Mouse (Mus musculus) gastrocnemius, postnatal 14 days (tissue): Measurements from ENCODE around the gene Lmo3. TPM values are rescaled to one million over a fixed set of nuclear protein-coding genes. Genes with fewer than 3 reads are reported as not detected.

ENCODE experiments used
- DNase-seq: peaks from one replicate; pipeline ENCODE4 v3.0.0; 2021; ENCODE audit warnings: mixed read lengths
- intact Hi-C: fragments of 180-260 bp; cut with DNase I; formaldehyde crosslinking; loops from one replicate; pipeline ENCODE4 v1.15.1; 2025; ENCODE audit warnings: low total_unique reads
- long read RNA-seq, 2 experiments: library from polyadenylated mRNA; stranded (forward); transcript quantifications; one replicate each; pipeline ENCODE4 v2.0.0; 2021
- total RNA-seq, 2 experiments: library from RNA; stranded (reverse); gene quantifications; 2 replicates each; pipeline ENCODE4 v1.2.3; 2021

Gene Lmo3
- not detected for total RNA-seq
- long read RNA-seq, experiment 1: 0 reads
- long read RNA-seq, experiment 2: 0 reads

DNA sequence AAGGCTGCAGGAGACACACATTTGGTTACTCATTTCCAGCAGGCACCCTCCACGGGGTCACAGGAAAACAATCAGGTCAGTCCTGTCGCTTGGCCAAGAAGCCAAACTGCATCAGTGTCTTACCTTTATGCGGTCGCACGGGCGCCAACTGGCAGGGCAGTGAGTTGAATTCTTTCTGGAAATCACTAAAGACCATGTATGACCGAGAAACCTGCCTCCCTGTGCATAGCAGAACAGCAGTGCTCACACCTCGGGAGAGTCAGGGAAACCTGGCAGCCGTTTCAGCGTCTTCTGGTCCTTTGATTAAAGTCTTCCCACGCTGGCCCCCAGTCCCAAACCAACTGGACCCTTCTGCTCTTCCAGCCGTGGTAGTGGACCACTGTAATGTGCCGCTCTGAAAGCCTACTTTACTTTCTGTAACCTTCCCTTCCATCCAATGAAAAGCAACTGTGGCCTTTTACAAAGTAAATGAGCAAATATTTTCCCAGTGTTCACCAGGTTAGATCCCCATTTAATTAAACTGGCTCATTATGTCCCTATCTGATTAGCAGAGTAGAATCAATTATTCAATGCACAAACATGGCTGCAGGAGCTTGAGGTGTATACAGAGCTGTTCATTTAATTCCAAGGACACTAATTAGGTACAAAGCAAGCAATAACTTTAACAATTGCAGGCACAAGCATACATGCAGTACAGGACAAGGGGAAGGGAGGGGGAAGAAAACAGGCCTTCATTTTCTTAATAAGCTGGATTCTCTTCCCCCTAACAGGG lies at the start of gene Lmo3:
Gene Lmo3, minus strand, starts transcription at position 235 of the 772 bp plus-strand sequence.
- DNase-seq: no peak
- intact Hi-C loops: no loop called here

GRCm38 (mm10) chr6:138620786-138621185 lies 39.0 kb upstream of the Lmo3 start:
- DNase-seq: no peak
- intact Hi-C loops: no loop called here

GRCm38 (mm10) chr6:138618396-138618795 lies 36.6 kb upstream of the Lmo3 start:
- no peak for DNase-seq
- intact Hi-C loops: no loop called here

- intact Hi-C loops: no loop called here
- DNase-seq: no peak
Observed at GRCm38 (mm10) chr6:138597016-138597415, 15.2 kb upstream of the Lmo3 start.

- DNase-seq: no peak
- intact Hi-C loops: no loop called here
Observed at GRCm38 (mm10) chr6:138595991-138596698, 14.4 kb upstream of the Lmo3 start.

DNA sequence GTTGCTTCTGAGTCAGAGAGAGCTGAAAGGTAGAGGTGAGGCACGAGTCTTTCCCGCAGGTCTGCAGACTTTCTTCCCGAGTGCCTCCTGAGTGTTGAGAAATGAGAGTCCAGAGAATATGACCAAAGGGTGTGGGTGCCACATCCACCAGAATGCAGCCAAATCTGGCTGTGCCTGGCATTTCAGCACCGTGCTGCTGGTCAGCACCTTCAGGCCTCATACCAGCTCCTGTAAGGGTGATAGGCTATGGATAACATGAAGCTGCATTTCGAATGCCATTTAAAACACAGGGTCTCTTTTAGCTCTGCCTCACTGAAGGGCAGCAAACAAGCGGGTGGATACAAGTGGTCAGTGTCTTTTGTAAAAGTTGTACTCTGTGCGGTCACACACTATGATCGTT lies 1.5 kb upstream of the Lmo3 start:
- intact Hi-C loops: no loop called here
- DNase-seq: no peak

- no peak for DNase-seq
Observed at GRCm38 (mm10) chr6:138582506-138583000, 785 bp upstream of the Lmo3 start.

GRCm38 (mm10) chr6:138580491-138581076 lies 1.2 kb downstream of the Lmo3 start:
- no peak for DNase-seq
- intact Hi-C loops: no loop called here

More at GRCm38 (mm10) chr6:138582506-138583000, 785 bp upstream of the Lmo3 start:
- intact Hi-C loops: no loop called here

- intact Hi-C loops: no loop called here
- DNase-seq: no peak
Observed at GRCm38 (mm10) chr6:138563416-138563815, 18.4 kb downstream of the Lmo3 start.

DNA sequence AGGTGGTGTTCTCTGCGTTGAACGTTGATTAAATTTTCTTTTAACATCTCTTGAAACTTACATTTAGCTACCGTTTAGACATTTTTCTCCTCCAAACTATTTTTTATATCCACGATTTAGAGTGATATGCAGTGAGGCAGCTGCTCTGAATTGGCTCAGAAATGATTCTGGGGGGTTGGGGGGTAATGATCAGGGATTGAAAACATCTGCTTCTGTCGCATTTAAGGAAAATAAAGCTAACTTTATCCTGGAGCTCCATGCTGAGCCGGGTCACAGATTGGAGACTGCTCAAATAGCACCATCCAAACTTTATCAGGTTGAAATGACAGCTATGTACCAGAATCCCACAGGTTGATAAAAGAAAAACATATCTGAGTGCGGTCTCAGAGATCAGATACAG lies 29.6 kb downstream of the Lmo3 start:
- no peak for DNase-seq
- intact Hi-C loops: no loop called here

GRCm38 (mm10) chr6:138534879-138535278 lies 46.9 kb downstream of the Lmo3 start:
- intact Hi-C loops: no loop called here
- no peak for DNase-seq

- intact Hi-C loops: no loop called here
- no peak for DNase-seq
Observed at GRCm38 (mm10) chr6:138506642-138507041, 75.1 kb downstream of the Lmo3 start.

GRCm38 (mm10) chr6:138503946-138504345 lies 77.8 kb downstream of the Lmo3 start:
- intact Hi-C loops: no loop called here
- no peak for DNase-seq

GRCm38 (mm10) chr6:138482834-138483233 lies 98.9 kb downstream of the Lmo3 start:
- intact Hi-C loops: no loop called here
- DNase-seq: no peak

DNA sequence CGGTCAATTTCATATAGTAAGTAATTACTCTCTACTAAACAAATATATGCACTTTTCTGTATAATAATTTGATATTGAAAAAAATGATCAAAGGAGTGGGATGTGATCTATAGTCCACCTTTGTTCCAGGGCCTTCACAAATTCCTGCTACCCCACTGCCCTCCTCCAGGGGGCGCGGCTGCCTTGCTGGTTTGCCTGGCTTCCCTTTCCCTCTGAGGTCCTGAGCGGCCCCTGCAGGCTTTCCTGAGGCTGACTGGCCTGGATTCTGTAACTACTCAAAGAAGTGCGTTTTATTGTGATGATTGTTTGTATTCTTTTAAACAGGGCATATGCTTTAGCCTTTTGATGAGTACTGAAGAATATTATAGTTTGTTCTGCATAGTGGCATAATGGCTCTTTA lies 104.2 kb downstream of the Lmo3 start:
- intact Hi-C loops: no loop called here
- DNase-seq: peak; percentile 38

DNA sequence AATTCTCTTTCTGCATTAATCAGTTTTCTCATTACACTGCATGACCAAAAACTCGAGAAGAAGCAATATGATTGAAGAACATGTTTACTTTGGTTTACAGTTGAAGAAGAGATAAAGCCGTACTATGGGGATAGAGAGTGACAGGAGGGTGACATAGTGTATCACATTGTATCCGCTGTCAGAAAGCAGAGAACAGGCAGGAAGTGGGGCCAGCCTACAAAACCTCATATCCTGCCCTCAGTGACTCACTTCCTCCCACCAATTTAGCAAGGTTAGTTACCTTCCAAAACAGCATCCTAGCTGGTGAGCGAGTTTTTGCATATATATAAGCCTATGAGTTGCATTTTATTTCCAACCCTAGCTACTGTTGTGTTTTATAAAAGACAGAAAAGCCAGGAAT lies 112.6 kb downstream of the Lmo3 start:
- intact Hi-C loops: no loop called here

DNA sequence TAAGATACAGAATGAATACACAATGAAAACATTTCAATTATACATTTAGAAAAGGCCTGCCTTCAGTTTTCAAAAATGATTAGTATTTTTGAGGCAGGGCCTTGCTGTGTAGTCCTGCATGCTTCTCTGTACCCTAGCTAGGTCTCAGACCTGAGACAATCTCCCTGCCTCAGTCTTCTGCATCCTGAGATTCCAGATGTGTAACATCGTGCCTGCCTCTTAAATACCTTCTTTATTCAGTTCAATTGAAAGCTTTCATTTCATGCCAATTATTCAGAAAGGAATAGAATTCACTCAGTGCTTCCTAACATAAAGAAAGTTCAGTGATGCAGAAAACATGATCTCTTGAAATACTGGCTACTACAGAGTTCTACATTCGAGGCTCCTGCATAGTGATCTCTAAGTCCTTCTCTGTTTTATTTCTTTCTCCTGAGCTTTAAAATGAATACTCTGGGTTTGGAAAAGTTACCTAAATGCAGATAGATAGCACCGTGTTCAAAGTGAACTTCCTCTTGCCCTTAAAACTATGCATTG lies 137.2 kb downstream of the Lmo3 start:
- intact Hi-C loops: no loop called here
- DNase-seq: no peak

More for the DNA sequence above, 112.6 kb downstream of the Lmo3 start:
- DNase-seq: no peak

- intact Hi-C loops: no loop called here
- DNase-seq: no peak
Observed at GRCm38 (mm10) chr6:138437351-138437750, 144.4 kb downstream of the Lmo3 start.

DNA sequence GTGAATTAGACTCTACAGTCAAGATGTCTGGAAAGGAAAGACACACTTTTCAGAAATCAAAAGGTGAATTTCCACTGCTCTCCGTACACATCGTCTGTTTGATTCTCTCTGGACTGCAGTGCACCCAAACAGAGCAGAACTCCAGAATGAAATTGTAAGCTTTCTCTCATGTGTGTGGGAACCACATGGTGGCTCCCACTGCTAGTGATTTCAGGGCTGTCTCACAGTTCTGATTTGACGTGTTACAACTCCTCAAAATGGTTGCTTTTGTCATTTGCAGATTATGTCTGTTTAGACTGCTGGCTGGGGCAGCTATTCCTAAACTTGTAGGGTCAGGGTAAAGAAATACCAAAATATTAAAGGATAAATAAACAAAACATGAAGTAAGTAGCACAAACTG lies 145.0 kb downstream of the Lmo3 start:
- intact Hi-C loops: no loop called here
- DNase-seq: no peak

DNA sequence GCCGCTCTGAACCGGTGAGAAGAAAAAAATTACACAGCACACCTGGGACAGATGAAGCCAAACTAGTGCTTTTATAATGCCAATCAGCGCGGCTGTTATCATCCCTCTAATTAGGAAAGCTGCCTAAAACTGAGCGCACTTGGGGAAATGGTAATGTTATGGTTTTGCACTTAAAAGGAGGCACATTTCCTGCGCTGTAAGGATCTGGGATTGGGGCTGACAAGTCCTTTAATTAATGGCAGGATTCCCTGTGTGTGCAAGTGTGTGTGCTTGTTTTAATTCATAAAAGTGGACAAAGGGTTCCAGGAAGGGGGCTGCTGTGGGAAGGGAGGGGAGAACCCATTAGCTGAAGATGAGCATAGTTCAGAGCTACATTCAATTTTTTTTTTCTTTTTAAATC lies 154.4 kb downstream of the Lmo3 start:
- no peak for DNase-seq
- intact Hi-C loops: no loop called here
